Mouse (Mus musculus) testis, adult 2 months (tissue): Measurements from ENCODE around the gene Bgn. TPM values are rescaled to one million over a fixed set of nuclear protein-coding genes. Genes with fewer than 3 reads are reported as not detected.

Source experiments
- H3K27ac ChIP-seq: fragments of 200-500 bp; 2 replicates; pipeline ENCODE4 v1.5.1; 2012; ENCODE audit warnings: low read depth, low read length; ENCODE audit not compliant: control insufficient read depth, insufficient read depth
- H3K27me3 ChIP-seq: fragments of 200-500 bp; 2 replicates; pipeline ENCODE4 v1.6.1; 2012; ENCODE audit warnings: mild to moderate bottlenecking, low read length, moderate library complexity; ENCODE audit not compliant: control insufficient read depth, insufficient read depth
- H3K36me3 ChIP-seq: fragments of 200-500 bp; 2 replicates; pipeline ENCODE4 v1.6.1; 2012; ENCODE audit warnings: mild to moderate bottlenecking, low read length; ENCODE audit not compliant: control insufficient read depth, insufficient read depth
- H3K4me1 ChIP-seq: fragments of 200-500 bp; 2 replicates; pipeline ENCODE4 v1.6.1; 2012; ENCODE audit warnings: low read length; ENCODE audit not compliant: control insufficient read depth, insufficient read depth
- H3K4me3 ChIP-seq: fragments of 200-500 bp; 2 replicates; pipeline ENCODE4 v1.5.1; 2012; ENCODE audit warnings: low read depth, mild to moderate bottlenecking, low read length, moderate library complexity, mixed read lengths; ENCODE audit not compliant: control insufficient read depth
- CTCF ChIP-seq: fragments of 200-500 bp; IDR thresholded peaks from 2 replicates; pipeline ENCODE4 v1.5.1; 2012; ENCODE audit warnings: low read depth, mild to moderate bottlenecking, inconsistent platforms, low read length, moderate library complexity; ENCODE audit not compliant: control insufficient read depth, insufficient read depth, insufficient replicate concordance
- POLR2A ChIP-seq: fragments of 200-500 bp; IDR thresholded peaks from 2 replicates; pipeline ENCODE4 v1.6.1; 2012; ENCODE audit warnings: low read depth, mild to moderate bottlenecking, inconsistent platforms, low read length, moderate library complexity; ENCODE audit not compliant: control insufficient read depth
- polyA plus RNA-seq: library from polyadenylated mRNA; depleted of rRNA; stranded (reverse); fragments of >200 nt; gene quantifications from 2 replicates; pipeline ENCODE4 v1.2.3, GENCODE M21; 2012; rRNA removed

Bgn gene
- polyA plus RNA-seq, 1 experiment: 54.4 TPM

DNA sequence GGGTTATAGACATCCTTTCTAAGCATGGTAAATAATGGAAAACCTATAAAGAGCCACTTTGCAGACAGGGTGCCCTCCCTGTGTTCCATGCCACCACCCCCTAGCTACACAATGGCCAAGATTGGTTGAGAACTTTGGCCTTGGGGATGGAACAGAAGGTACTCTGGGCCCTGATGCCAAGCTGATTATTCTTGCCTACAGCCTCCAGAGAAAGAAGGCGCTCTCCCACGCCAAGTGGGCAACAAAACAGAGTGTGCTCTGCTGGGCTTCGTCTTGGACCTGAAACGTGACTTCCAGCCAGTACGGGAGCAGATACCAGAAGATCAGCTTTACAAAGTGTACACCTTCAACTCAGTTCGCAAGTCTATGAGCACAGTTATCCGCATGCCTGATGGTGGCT lies 54.5 kb downstream of the Bgn start:
- no peaks in the 10 kb centered on the region for H3K27me3 ChIP-seq
- no peaks in the 10 kb centered on the region for H3K4me1 ChIP-seq
- no peak overlapping the region for H3K27ac ChIP-seq
- H3K36me3 ChIP-seq: no peaks in the 10 kb centered on the region
- no peak for TF ChIP-seq CTCF
- TF ChIP-seq POLR2A: no peak
- H3K4me3 ChIP-seq: no peak overlapping the region

DNA sequence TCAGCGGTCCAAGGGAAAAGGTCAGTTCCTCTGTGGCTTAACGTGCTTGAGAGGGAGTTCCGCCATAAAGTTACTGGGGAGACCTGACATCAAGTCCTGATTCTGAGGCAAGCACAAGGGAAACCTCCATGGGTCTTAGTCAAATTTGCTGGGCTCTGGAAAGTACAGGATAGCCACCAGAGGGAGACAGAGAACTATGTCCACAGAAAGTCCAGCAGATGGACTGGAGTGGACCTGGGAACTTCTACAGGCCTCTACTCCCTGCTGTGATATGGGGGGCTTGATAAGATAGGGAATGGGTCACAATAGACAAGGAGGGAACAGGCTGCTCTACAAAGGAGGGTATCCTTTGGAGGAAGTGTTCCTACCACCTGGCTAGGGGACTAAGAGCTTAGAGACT lies 59.9 kb downstream of the Bgn start:
- Histone ChIP-seq H3K4me1 (no peaks in the 10 kb centered on the region), H3K27ac (no peak overlapping the region), H3K36me3 (no peaks in the 10 kb centered on the region), H3K4me3 (no peak overlapping the region), H3K27me3 (no peaks in the 10 kb centered on the region)
- TF ChIP-seq POLR2A (no peak), CTCF (no peak)

Other genes with a start within 250 kb of the Bgn start
- 0.97 and 2.3 TPM in 2 replicates for gene Xlr4c, start 240.5 kb upstream of the Bgn start, polyA plus RNA-seq
- gene Xlr3c, start 218.2 kb upstream of the Bgn start, polyA plus RNA-seq: 0.51 and 1.0 TPM in 2 replicates
- 0.71 and 1.1 TPM in 2 replicates for gene Xlr5a, start 190.6 kb upstream of the Bgn start, polyA plus RNA-seq
- gene Xlr5c, start 190.6 kb upstream of the Bgn start, polyA plus RNA-seq: 0.99 and 1.1 TPM in 2 replicates
- gene Gm45015, start 146.8 kb upstream of the Bgn start, polyA plus RNA-seq: 0.29 and 0.48 TPM in 2 replicates
- 5.3 and 7.4 TPM in 2 replicates for gene Zfp275, start 141.0 kb upstream of the Bgn start, polyA plus RNA-seq
- gene Gm18336, start 84.9 kb upstream of the Bgn start, polyA plus RNA-seq: 0.93 and 1.6 TPM in 2 replicates
- 0.14 and 0.19 TPM in 2 replicates for gene Zfp92, start 72.5 kb upstream of the Bgn start, polyA plus RNA-seq
- not detected in 2 replicates for gene Trex2, start 48.3 kb upstream of the Bgn start, polyA plus RNA-seq
- gene Haus7, start 24.6 kb upstream of the Bgn start, polyA plus RNA-seq: 26.9 and 34.0 TPM in 2 replicates
- 1.7 and 3.1 TPM in 2 replicates for gene Atp2b3, start 19.5 kb downstream of the Bgn start, polyA plus RNA-seq
- 1.8 and 2.0 TPM in 2 replicates for gene Dusp9, start 155.8 kb downstream of the Bgn start, polyA plus RNA-seq
- 4.0 and 4.3 TPM in 2 replicates for gene Pnck, start 176.5 kb downstream of the Bgn start, polyA plus RNA-seq
- 4.9 and 5.7 TPM in 2 replicates for gene Slc6a8, start 189.5 kb downstream of the Bgn start, polyA plus RNA-seq
- 10.8 and 12.2 TPM in 2 replicates for gene Bcap31, start 232.6 kb downstream of the Bgn start, polyA plus RNA-seq
- 21.1 and 24.4 TPM in 2 replicates for gene Abcd1, start 233.0 kb downstream of the Bgn start, polyA plus RNA-seq